Mouse (Mus musculus): Measurements from ENCODE around the gene Dlg4.
A peak's percentile ranks its signal among the peaks of the same experiment; 100 is the strongest.

Dlg4 gene

DNA sequence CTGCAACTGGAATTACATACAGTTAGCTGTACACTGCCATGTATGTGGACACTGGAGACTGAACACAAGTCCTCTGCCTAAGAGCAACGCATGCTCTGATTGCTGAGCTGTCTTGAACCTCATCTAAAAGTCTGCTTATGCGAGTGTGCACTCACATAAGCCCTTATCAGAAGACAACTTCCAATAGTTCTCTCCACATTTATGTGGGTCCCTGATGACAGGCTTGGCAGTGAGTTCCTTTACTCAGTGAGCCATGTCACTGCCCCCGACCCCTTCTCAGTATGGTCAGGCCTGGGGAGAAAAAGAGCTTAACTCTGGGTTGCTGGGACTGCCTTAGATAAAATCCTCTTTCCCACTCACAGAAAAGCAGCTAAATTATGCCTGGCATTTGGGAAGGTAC lies at the start of gene Dlg4:
Gene Dlg4, plus strand, starts transcription at position 274 of the 400 bp plus-strand sequence.
- no peak for DNase-seq

DNA sequence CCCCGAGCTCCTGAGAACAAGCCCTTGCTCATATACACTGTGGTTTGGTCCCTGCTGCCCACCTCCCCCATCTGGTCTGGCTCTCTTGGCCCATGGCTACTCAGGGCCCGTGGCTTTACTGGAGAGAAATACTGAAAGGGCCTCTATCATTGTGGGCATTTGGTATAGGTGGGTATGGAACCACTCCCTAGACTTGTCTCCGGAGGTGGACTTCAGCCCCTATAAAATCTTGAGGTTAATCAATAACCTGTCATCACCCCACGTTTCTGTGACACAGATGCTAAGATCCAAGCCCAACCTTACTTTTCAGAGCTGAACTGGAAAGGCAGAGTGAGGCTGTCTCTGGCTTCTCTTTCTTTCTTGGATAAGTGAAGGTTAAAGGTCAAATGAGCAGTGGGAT lies 47.9 kb upstream of the Dlg4 start:
- no peak for DNase-seq

- no peak for DNase-seq
These were observed 46.5 kb upstream of the Dlg4 start for GRCm38 (mm10) chr11:69970222-69970621.

DNA sequence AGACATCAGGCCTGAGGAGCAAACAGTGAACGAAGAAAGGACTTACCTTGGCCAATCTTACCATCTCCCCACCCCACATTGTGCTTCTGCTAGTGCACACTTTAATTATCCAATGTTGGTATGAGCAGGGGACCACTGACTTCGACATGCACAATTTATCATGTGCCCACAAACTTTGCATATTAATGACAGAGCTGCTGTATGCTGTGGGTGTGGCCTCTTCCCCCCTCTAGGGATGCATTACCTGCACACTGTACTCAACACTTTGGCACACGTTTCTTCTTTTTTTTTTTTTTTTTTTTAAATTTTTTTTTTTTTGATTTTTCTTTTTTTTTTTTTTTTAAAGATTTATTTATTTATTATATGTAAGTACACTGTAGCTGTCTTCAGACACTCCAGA lies 46.0 kb upstream of the Dlg4 start:
- no peak for DNase-seq

DNA sequence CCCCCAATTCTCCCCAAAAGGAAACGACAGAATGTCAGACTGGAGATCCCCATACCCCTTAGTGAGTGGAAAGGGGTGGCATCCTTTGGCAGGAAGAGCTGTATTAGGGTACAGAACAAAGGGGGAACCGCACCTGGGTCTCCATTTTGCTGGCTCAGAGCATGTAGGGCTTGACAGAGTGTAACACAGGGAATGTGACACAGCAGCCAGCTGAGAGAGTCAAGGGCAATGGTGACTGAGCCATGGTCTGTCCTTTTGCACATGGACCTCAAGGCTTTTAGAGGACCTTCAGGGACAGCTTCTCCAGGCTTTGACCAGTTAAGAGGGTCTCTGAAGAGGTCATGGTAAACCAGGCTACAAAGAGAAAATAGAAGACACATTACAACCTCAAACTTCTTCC lies 41.8 kb upstream of the Dlg4 start:
- DNase-seq: no peak

DNA sequence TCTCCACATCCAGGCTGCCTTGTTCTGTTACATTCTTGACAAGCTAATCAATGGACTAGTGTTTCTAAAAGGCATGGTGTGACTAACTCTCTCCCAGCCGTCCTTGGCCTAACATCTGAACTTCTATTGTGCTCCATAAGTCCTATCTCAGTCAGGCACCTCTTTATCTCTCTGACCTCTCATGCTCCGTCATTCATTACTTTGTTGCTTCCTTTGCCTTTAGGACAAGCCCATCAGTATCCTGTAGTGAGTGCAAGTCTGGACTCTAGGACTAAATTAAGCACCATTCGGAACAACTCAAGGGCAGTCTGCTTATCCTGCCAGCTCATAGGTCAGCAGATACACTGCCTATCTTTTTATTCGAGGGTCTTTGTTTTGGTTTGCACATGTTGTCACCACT lies 40.5 kb upstream of the Dlg4 start:
- no peak for DNase-seq

GRCm38 (mm10) chr11:69979827-69980195 lies 36.9 kb upstream of the Dlg4 start:
- DNase-seq: no peak

- DNase-seq: peak; percentile 97
These were observed 36.3 kb upstream of the Dlg4 start for GRCm38 (mm10) chr11:69980196-69981140.

- DNase-seq: peak in 1 of 2 experiments; percentile 24
These were observed 35.5 kb upstream of the Dlg4 start, which contains the start of gene Ctdnep1 for GRCm38 (mm10) chr11:69981141-69981762. TSS of gene Ctdnep1 (plus strand) at chr11:69981156.

GRCm38 (mm10) chr11:69982225-69982624 lies 34.5 kb upstream of the Dlg4 start, which contains the start of gene Elp5:
TSS of gene Elp5 (minus strand) at chr11:69982517.
- no peak for DNase-seq

- no peak for DNase-seq
These were observed 33.9 kb upstream of the Dlg4 start for GRCm38 (mm10) chr11:69982877-69983276.

- DNase-seq: no peak
These were observed 33.4 kb upstream of the Dlg4 start for GRCm38 (mm10) chr11:69983377-69983776.

GRCm38 (mm10) chr11:69984431-69984830 lies 32.3 kb upstream of the Dlg4 start:
- DNase-seq: no peak

GRCm38 (mm10) chr11:69989949-69990348 lies 26.8 kb upstream of the Dlg4 start:
- peak in 1 of 2 experiments; percentile 1 for DNase-seq

DNA sequence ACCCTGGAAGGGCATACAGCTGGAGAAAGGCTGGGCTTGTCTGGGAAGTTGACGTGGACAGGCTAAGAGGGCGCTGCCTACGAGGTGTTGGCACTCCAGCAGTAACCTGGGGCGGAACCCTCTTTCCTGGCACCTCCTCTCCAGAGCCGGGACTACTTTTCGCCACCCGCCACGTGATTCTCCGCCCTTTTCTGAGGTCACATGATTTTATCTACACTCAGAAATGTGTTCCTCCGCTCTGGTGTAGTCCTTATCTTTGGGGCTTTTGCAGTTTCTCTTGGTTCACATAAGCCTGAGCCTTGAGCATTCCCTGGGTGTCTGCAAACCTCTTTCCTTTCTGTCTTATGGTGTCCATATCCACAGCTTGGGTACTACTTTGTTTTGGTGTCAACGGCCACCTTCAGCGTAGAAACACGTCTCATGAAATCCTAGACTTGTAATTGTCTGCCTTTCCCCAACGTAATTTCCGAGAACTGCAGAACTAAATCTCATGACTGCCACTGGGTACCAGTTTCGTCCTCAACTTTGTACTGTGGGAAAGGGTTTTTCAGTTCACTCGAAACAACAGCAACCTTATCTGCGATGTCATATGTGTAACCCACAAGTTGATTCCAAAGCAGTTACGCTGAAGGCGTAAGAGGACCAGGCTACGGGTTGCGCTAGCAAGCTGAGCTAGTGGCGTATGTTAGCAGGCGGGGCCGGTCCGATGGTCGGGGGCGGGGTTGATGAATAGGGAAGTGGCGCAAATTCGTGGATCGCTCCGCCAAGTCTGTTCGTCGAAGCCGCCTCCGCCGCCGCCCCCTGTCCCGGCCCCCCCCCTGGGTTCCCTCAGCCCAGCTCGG lies 25.7 kb upstream of the Dlg4 start, which contains the start of gene Gabarap:
Gene Gabarap, plus strand, starts transcription at position 294 of the 842 bp plus-strand sequence.
- DNase-seq: peak; percentile 98

DNA sequence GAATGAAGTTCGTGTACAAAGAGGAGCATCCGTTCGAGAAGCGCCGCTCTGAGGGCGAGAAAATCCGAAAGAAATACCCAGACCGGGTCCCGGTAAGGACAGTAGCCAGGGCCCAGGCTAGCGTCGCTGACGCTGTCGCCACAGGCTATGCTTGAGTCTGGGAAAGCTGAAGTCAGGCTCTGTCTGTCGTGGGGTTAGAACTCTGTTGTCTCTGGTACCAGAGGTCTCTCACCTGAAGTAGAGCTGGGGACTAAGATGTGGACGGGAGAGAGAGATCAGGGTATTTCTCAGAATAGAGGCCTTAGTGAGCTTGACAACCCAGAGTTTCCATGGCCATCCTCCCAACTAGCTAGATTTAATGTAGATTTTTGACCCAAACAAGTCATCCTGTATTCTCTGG lies 25.0 kb upstream of the Dlg4 start:
- DNase-seq: no peak

GRCm38 (mm10) chr11:69992396-69992795 lies 24.3 kb upstream of the Dlg4 start:
- peak; percentile 52 to 56 for DNase-seq

GRCm38 (mm10) chr11:69992932-69993331 lies 23.8 kb upstream of the Dlg4 start:
- no peak for DNase-seq

DNA sequence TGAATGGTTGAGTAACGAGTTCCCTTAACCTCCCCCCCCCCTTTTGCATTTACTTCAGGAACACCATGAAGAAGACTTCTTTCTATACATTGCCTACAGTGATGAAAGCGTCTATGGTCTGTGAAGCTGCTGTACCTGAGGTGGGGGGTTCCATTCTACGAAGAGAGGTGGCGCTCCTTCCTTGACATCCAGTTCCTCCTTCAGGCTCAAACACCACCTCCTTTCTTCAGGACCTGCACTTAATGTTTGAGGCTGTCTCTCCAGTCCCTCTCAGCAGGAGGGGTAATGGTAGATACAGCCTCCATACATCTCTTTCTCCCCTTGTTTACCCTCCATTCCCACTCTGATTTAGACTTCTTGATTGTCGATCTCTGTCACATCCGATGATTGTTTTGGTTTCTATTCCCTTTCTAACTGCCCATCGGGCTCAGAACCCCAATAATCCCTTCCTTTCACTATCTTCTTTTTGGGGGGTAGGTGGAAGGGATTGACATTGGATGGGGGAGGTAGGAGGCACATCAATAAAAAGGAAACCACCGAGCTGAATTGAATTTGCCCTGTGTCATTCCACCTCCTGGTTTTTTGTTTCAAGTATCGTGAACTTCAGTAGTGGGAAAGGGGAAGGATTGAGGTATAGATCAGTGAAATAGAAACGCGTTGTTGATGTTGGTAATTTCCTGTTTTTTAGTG lies 22.2 kb upstream of the Dlg4 start:
- no peak for DNase-seq

DNA sequence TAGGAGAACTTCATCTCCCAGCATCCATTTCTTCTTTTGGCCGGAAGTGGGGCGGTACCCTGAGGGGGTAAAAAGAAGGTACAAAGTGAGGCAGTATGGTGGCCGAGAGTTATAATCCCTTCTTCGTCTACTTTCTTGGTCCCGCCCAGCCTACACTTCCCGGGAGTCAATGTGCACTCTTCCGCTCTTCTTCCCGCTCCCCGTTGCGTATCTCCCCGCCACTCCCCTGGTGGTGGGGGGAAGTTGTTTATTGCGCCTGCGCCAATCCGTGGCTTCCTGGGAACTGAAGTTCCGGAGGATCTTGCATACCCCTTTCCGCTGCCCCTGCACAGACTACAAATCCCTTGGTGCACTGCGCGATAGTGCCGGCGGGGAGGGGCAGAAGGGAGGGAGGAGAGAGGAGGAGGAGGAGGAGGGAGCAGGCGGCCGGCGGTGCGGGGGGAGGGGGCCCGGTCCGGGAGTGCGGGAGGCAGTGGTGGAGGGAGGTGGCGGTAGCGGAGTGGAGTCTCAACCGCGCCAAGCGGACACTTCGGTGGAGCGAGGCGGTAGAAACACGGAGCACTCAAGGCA lies 21.3 kb upstream of the Dlg4 start, which contains the start of gene Phf23:
Gene Phf23, plus strand, starts transcription at position 387 of the 570 bp plus-strand sequence.
- peak; percentile 98 to 99 for DNase-seq

GRCm38 (mm10) chr11:69996161-69997061 lies 20.3 kb upstream of the Dlg4 start:
- peak; percentile 42 to 77 for DNase-seq
